Mouse (Mus musculus) limb, embryonic 14.5 days (tissue): ENCODE results near the gene Rabl6. TPM values are rescaled to one million over a fixed set of nuclear protein-coding genes. Genes with fewer than 3 reads are reported as not detected.

Experiments used
- ATAC-seq: fragments of 200-750 bp; cut with Nextera tagmentation; 2 replicates; pipeline ENCODE4 v1.8.0; 2017; ENCODE audit warnings: low read depth, moderate number of reproducible peaks, moderate TSS enrichment; ENCODE audit not compliant: low FRiP score
- DNase-seq: peaks from one replicate; pipeline ENCODE4 v3.0.0-alpha.2; 2015; ENCODE audit warnings: low spot score
- H3K27ac ChIP-seq: fragments of 300-500 bp; sonication (generic); replicated peaks from 2 replicates; pipeline ENCODE4 v1.5.1; 2014; ENCODE audit warnings: low read depth, mild to moderate bottlenecking, low read length, moderate library complexity, mixed read lengths
- H3K27me3 ChIP-seq: fragments of 300-500 bp; sonication (generic); 2 replicates; pipeline ENCODE4 v1.6.1; 2014; ENCODE audit warnings: low read length, mixed read lengths; ENCODE audit not compliant: control insufficient read depth, insufficient read depth
- H3K36me3 ChIP-seq: fragments of 300-500 bp; sonication (generic); 2 replicates; pipeline ENCODE4 v1.6.1; 2014; ENCODE audit warnings: mild to moderate bottlenecking, low read length, moderate library complexity, mixed read lengths; ENCODE audit not compliant: control insufficient read depth, insufficient read depth
- H3K4me1 ChIP-seq: fragments of 300-500 bp; sonication (generic); 2 replicates; pipeline ENCODE4 v1.6.1; 2014; ENCODE audit warnings: antibody characterized with exemption, low read length, mixed read lengths; ENCODE audit not compliant: control insufficient read depth, insufficient read depth
- H3K4me2 ChIP-seq: fragments of 300-500 bp; sonication (generic); replicated peaks from 2 replicates; pipeline ENCODE4 v1.6.1; 2014; ENCODE audit warnings: low read depth, mild to moderate bottlenecking, low read length, moderate library complexity; ENCODE audit not compliant: severe bottlenecking
- H3K4me3 ChIP-seq: fragments of 300-500 bp; sonication (generic); replicated peaks from 2 replicates; pipeline ENCODE4 v1.5.1; 2014; ENCODE audit warnings: low read length
- H3K9ac ChIP-seq: fragments of 300-500 bp; sonication (generic); 2 replicates; pipeline ENCODE4 v1.6.1; 2014; ENCODE audit warnings: mild to moderate bottlenecking, low read depth, low read length, moderate library complexity; ENCODE audit not compliant: severe bottlenecking
- H3K9me3 ChIP-seq: fragments of 300-500 bp; sonication (generic); 2 replicates; pipeline ENCODE4 v1.6.1; 2016; ENCODE audit warnings: low read length; ENCODE audit not compliant: control insufficient read depth
- POLR2A ChIP-seq: fragments of 200-500 bp; IDR thresholded peaks from 2 replicates; pipeline ENCODE4 v1.8.0; 2012; ENCODE audit warnings: inconsistent platforms, mild to moderate bottlenecking, moderate library complexity, borderline replicate concordance; ENCODE audit not compliant: insufficient read depth, insufficient read length; ENCODE audit errors: extremely low read depth
- WGBS: fragments of 180-500 bp; shearing (Covaris S2); extraction: QIAGEN DNeasy Blood & Tissue Kit; methylation state at CpG from one replicate; pipeline ENCODE4 v1.1.7; 2014; 5-methylcytosine and 5-hydroxymethylcytosine counted together
- polyA plus RNA-seq, 2 experiments: library from polyadenylated mRNA; depleted of rRNA in 1 of 2; stranded (reverse) in 1 of 2; unstranded in 1 of 2; fragments of >200 nt; fragmentation: Nextera tagmentation in 1 of 2; extraction: Ambion mirVana in 1 of 2; gene quantifications; 2 replicates each; pipeline versions ENCODE4 v1.2.1 to v1.2.3; 2012 to 2014

The Rabl6 gene
- polyA plus RNA-seq, 2 experiments, result 74.8 to 99.4 TPM

DNA sequence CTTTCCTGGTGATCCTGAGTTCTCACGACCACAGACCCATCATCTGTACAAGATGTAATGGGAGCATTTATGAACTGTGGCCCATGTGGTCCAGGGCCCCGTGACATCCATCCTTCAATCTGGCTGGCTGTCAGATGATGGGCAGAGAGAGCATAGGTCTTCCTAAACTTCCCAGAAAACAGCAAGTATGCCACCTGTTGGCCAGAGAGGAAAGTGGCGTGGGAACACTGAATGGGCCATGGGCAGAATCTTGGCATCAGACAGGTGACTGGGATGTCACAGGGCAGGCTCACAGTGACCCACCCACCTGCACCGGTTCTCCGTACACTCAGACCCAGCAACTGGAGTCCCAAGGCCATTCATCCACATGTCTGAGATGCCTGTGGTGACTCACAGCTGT, 57.1 kb downstream of the Rabl6 start:
- DNase-seq (no peak), ATAC-seq (no peak)
- no peaks in the 10 kb centered on the region for H3K4me1 ChIP-seq
- H3K27me3 ChIP-seq, result no peaks in the 10 kb centered on the region
- no peak overlapping the region for H3K27ac ChIP-seq
- TF ChIP-seq POLR2A, result no peak
- H3K9ac ChIP-seq, result no peak overlapping the region
- H3K9me3 ChIP-seq, result no peaks in the 10 kb centered on the region
- WGBS, result 39% methylated on average over 5 of the region's 5 CpGs
- H3K4me3 ChIP-seq, result no peak overlapping the region
- no peaks in the 10 kb centered on the region for H3K36me3 ChIP-seq
- H3K4me2 ChIP-seq, result no peak overlapping the region

DNA sequence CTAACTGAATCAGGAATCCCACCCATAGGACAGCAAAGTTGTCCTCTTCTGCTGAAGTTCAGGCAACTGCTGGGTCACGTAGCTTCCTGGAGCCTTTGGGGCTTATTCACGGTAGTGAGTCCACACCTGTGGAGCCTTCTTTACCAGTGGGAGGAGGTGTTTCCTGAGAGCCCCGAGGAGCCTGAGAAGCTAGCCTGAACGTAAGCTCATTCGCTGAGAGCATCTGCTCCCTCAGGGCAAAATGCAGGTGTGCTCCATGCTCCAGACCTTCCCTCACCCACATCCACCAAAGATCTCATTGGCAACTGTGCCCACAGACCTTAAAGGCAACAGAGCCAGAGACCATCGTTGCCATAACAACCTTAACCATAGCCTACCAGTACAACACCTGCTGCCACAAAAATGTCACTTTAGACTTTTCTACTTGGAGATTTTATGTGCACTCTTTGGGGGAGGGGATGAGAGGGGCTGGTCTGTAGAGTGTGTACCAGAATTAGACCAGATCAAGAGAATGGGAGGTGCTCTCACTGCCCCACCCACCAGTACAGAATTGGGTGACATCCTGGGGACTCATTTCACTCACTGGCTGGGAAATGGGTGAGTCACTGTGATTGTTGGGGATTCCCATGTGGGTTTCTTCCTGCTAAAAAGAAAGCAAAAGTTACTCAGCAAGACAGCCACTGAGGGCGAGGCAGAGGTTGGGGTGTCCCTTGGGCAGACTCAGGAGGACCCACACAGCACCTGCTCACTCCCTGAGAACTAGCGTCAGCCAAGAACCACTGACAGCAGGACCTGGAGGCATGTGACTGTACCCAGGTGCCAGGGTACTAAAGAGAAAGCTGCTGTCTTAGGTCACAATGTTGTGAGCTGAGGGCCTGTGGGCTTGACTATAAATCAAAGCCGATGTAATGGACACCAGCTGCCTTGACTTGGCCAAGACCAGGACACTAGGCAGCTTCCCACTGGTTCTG, 59.0 kb downstream of the Rabl6 start:
- no peak for ATAC-seq

DNA sequence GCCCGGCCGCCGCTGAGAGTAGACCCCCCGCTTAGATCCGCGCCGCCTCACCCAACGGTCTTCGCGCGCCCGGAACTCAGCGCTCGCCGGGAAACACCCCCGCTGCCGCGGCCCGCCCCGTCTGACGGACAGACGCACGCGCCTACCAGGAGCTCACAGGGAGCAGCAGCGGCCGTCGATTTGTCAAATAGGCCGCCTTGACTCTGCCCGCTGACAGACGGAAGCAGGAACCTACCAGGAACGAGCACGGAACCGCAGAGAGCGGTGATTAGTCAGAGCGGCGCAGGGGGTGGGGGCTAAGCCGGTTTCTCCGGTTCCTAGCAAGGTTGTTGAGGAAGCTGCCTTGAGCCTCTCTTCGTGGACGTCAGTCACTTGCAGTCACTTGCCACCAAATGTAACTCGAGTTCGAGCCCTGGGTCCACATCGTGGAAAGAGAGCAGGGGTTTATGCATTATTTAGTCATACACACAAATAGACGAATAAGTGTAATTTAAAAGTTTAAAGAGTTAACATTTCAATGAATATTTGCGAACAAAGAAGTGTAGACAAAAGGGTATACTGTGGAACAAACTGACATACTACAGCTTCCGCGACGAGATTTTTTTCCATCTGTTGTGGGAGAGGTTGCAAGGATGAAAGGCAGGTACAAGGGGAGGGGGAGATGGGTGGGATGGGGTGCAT, 61.4 kb downstream of the Rabl6 start, which contains the start of gene Traf2:
TSS of gene Traf2 (minus strand) at position 130 of the 681 bp plus-strand sequence.
- no peak for TF ChIP-seq POLR2A
- H3K4me3 ChIP-seq, result peak within 1 kb of the TSS; percentile 75
- ATAC-seq, result peak; percentile 100
- peak within 1 kb of the TSS; percentile 80 for H3K9ac ChIP-seq
- H3K9me3 ChIP-seq, result no peaks in the 10 kb centered on the region
- peak within 1 kb of the TSS; percentile 77 for H3K4me2 ChIP-seq
- no peaks in the 10 kb centered on the region; the same call in 1 of the 2 replicates for H3K36me3 ChIP-seq
- peak within 1 kb of the TSS; percentile 53; the same call in 1 of the 2 replicates for H3K27ac ChIP-seq
- no peaks in the 10 kb centered on the region for H3K27me3 ChIP-seq
- DNase-seq, result peak; percentile 99
- H3K4me1 ChIP-seq, result peaks cover 2% of the 10 kb centered on the region; the same call in 1 of the 2 replicates
- WGBS, result 3% methylated on average over 48 of the region's 48 CpGs

More for the DNA sequence above, 59.0 kb downstream of the Rabl6 start:
- 65% methylated on average over 9 of the region's 9 CpGs for WGBS
- H3K36me3 ChIP-seq, result no peaks in the 10 kb centered on the region; the same call in 1 of the 2 replicates
- no peak overlapping the region for H3K27ac ChIP-seq
- no peaks in the 10 kb centered on the region for H3K9me3 ChIP-seq
- H3K27me3 ChIP-seq, result no peaks in the 10 kb centered on the region
- no peak overlapping the region for H3K9ac ChIP-seq
- peaks cover 2% of the 10 kb centered on the region; the same call in 1 of the 2 replicates for H3K4me1 ChIP-seq
- no peak for TF ChIP-seq POLR2A
- no peak overlapping the region for H3K4me2 ChIP-seq
- no peak for DNase-seq
- H3K4me3 ChIP-seq, result no peak overlapping the region

DNA sequence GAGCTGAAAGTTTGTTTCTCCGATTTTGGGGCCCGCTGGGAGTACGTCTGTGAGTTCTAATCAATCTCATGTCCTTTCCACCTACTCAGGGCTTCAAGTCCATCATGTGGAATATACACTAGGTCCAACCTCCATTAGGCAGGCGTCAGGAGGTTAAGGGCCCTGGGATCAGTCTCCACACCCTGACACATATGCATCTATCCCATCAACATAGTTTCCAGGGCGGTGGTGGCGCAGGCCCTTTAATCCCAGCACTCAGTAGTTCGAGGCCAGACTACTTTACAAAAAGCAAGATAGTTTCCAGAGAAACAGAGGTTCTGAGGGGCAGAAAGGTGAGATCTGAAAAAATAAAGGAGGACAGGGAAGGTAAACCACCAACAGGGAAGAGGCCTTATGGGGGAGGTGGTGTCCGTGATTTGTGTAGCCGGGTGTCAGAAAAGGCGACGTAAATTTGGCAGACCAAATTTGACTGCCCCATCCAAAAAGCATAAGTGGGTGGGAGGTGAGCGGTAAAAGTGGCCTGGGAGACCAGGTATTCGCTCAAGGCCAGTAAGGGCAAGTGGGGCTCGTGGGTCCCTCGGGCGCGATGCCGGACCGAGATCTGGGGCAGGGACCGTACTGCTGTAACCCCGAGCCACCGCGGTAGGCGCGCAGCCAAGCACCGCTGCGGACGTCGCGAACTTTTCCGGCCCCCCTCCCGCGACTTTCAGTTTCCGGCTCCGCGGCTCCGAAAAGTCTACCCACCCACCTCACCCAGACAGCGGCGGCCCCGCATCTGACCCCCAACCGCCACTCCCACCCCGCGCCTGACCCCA, 62.1 kb downstream of the Rabl6 start:
- H3K4me3 ChIP-seq, result peak overlapping the region; percentile 75
- H3K9me3 ChIP-seq, result no peaks in the 10 kb centered on the region
- H3K36me3 ChIP-seq, result no peaks in the 10 kb centered on the region; the same call in 1 of the 2 replicates
- DNase-seq, result peak; percentile 30
- H3K9ac ChIP-seq, result peak overlapping the region; percentile 80
- H3K4me2 ChIP-seq, result peak overlapping the region; percentile 77
- peak overlapping the region; percentile 53; the same call in 1 of the 2 replicates for H3K27ac ChIP-seq
- WGBS, result 8% methylated on average over 33 of the region's 43 CpGs
- peaks cover 2% of the 10 kb centered on the region; the same call in 1 of the 2 replicates for H3K4me1 ChIP-seq
- no peak for TF ChIP-seq POLR2A
- H3K27me3 ChIP-seq, result no peaks in the 10 kb centered on the region
- peak; percentile 58 for ATAC-seq
